Mouse (Mus musculus) bone marrow, adult 2 months (tissue): ENCODE data around the gene Kalrn. TPM values are rescaled to one million over a fixed set of nuclear protein-coding genes. Genes with fewer than 3 reads are reported as not detected.

Experiments used
- H3K27ac ChIP-seq: fragments of 200-500 bp; 2 replicates; pipeline ENCODE4 v1.5.1; 2012; ENCODE audit warnings: low read depth, mild to moderate bottlenecking, control low read depth, inconsistent platforms, low read length; ENCODE audit not compliant: control insufficient read depth, poor library complexity, insufficient read depth
- H3K4me1 ChIP-seq: fragments of 200-500 bp; 2 replicates; pipeline ENCODE4 v1.6.1; 2011; ENCODE audit warnings: low read length; ENCODE audit not compliant: control insufficient read depth, insufficient read depth
- H3K4me3 ChIP-seq: fragments of 200-500 bp; replicated peaks from 2 replicates; pipeline ENCODE3; 2011; ENCODE audit warnings: mild to moderate bottlenecking, low read depth, low read length, control low read depth; ENCODE audit not compliant: control insufficient read depth
- CTCF ChIP-seq: fragments of 200-500 bp; IDR thresholded peaks from 2 replicates; pipeline ENCODE4 v1.5.1; 2011; ENCODE audit warnings: low read length, control low read depth; ENCODE audit not compliant: control insufficient read depth, insufficient read depth
- POLR2A ChIP-seq: fragments of 200-500 bp; IDR thresholded peaks from 2 replicates; pipeline ENCODE4 v1.6.1; 2011; ENCODE audit warnings: low read depth, mild to moderate bottlenecking, control low read depth, low read length, borderline replicate concordance; ENCODE audit not compliant: control insufficient read depth
- WGBS: fragments of 180-500 bp; shearing (Covaris S2); methylation state at CpG from one replicate; pipeline ENCODE4 v1.1.7; 2018; 5-methylcytosine and 5-hydroxymethylcytosine counted together
- polyA plus RNA-seq: library from polyadenylated mRNA; stranded (reverse); fragments of >200 nt; gene quantifications from 2 replicates; pipeline ENCODE4 v1.2.4, GENCODE M21; 2011; ENCODE audit warnings: low replicate concordance; ENCODE audit not compliant: missing spikeins, insufficient read depth, insufficient read length

The Kalrn gene
- polyA plus RNA-seq, 1 experiment, result 72.1 TPM

GRCm38 (mm10) chr16:34095548-34096141, 477.7 kb downstream of the Kalrn start:
- peak; percentile 47; the same call in 1 of the 2 replicates for TF ChIP-seq POLR2A
- TF ChIP-seq CTCF, result no peak
- WGBS, result under 1% methylated on average over 34 of the region's 34 CpGs
- Histone ChIP-seq H3K4me1 (no peaks in the 10 kb centered on the region), H3K4me3 (peak overlapping the region; percentile 74), H3K27ac (peak overlapping the region; percentile 2; the same call in 1 of the 2 replicates)

DNA sequence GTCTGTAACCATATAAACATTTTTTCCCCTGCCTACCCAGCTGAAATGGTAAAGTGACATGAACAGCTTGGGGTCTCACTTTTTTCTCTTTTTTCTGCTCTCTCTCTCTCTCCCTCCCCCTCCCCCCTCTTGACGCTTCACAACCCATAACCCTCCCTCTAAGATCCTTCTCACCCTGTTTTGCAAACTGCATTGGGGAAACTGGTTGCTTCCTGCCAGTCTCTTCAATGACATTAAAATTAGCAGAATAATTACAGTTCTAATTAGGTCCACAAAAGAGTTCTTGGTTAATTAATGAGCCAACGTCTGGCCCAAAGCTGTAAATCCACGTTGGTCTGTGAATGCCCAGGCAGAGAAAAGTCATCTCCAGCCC, 478.3 kb downstream of the Kalrn start:
- Histone ChIP-seq H3K4me1 (no peaks in the 10 kb centered on the region), H3K27ac (no peak overlapping the region), H3K4me3 (no peak overlapping the region)
- TF ChIP-seq CTCF, result no peak
- TF ChIP-seq POLR2A, result no peak
- 0% methylated on average over 3 of the region's 3 CpGs for WGBS

DNA sequence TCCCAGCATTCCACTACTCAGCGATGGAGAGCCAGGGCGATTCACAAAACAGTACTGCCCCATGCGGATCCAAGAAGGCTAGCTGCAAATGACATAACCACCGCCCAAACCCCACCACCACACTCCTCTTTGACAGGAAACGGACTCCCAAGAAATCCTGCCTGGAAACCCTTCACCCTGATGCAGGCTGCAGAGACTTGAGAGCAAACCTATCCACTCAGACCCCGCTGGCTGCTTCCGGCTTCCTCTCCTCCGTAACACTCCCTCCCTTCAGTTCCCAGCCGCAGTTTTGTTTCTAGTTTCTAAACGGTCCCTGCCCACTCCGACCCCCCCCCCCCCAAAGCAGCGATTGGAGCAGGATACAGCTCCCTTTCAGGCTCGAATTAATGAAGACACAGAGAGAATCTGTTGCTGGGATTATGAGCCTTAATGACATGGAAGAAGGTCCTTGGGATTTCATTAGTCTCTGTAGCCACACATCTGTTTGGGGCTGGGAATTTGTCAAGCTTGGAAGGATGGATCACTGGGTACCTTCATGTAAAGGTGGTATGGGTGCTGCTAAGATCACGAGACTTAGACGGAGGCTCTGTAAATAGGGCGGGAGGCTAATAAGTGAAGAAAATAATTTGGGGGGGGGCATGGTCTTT, 478.8 kb downstream of the Kalrn start:
- no peaks in the 10 kb centered on the region for H3K4me1 ChIP-seq
- H3K4me3 ChIP-seq, result peak overlapping the region; percentile 27
- TF ChIP-seq CTCF, result no peak
- TF ChIP-seq POLR2A, result no peak
- 1% methylated on average over 16 of the region's 16 CpGs for WGBS
- no peak overlapping the region for H3K27ac ChIP-seq

DNA sequence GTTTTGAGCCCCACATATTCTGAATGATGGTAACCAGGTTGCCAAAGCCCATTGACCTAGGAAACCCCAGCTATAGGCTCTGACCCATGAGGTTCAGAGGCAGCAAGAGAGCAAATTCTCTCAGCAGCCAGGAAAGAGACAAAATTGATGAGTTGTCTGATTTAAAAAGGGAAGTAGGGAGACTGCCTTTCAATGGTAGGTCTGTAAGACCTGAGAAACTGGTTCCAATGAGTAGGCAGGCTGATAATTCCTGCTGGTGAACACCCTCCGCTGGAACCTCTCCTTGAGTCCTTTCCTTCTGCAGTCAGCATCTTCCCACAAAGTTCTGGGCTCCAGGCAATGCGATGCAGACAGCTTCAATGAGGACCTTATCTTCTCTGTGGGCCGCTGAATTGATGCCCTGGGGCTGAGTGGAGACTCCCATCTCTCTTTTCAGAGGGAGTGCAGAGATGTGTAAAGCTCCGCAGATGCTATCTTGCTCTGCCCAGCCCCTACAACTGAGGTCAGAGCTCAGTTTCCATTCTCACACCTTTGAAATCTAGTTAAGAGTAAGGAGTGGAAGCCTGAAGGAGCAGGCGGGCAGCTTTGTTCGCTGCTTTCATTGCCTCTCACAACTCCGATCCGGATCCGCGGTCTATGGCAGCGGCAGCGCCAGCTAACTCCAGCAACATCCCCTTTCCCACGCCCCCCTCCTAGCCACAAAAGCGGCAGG, 479.4 kb downstream of the Kalrn start:
- 10% methylated on average over 14 of the region's 14 CpGs for WGBS
- Histone ChIP-seq H3K4me1 (no peaks in the 10 kb centered on the region), H3K4me3 (peak overlapping the region; percentile 27), H3K27ac (no peak overlapping the region)
- TF ChIP-seq CTCF (no peak), POLR2A (no peak)

GRCm38 (mm10) chr16:34089528-34090095, 483.7 kb downstream of the Kalrn start:
- H3K4me1 ChIP-seq, result no peaks in the 10 kb centered on the region

DNA sequence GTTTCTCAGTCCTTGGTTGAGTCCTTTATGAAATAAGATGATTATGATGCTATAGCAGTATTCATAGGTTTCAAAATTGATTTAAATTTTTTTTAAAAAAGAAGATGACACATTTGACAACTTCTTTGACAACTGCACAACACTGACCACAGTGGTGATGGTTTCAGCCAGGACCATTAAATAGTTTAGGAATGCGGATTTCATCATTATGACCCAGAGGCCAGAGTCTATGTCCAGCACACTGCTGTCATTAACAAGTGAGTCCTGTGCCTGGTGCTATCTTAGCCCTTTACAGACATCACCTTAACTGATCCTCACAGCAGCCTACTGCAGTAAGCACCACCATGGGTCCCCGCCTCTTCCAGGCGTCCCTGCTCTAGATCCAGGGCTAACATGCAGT, 484.3 kb downstream of the Kalrn start:
- H3K4me1 ChIP-seq, result no peaks in the 10 kb centered on the region

More at GRCm38 (mm10) chr16:34089528-34090095, 483.7 kb downstream of the Kalrn start:
- H3K27ac ChIP-seq, result no peak overlapping the region
- TF ChIP-seq CTCF, result no peak
- TF ChIP-seq POLR2A, result no peak
- 57% methylated on average over 8 of the region's 8 CpGs for WGBS
- H3K4me3 ChIP-seq, result no peak overlapping the region

DNA sequence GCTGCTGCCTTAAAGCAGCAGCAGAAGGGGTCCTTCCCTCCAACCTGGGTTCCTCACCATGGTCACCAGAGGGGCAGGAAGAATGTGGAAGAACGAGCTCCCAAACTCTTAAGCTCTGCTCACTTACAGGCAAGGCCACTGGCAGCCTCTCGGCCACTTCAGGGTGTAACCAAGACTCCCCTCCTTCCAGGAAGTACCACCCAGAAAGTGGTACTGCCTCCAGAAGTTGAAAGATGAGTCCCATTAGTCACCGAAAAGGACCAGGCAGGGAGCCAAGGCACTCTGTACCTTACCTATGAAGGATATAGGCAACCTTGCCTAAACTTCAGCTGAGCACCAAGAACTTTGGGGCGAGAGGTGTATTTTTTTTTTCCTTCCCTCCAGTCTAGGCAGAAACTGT, 485.0 kb downstream of the Kalrn start:
- H3K27ac ChIP-seq, result no peak overlapping the region
- no peak overlapping the region for H3K4me3 ChIP-seq
- TF ChIP-seq CTCF, result no peak
- no peak for TF ChIP-seq POLR2A
- no peaks in the 10 kb centered on the region for H3K4me1 ChIP-seq
- WGBS, result 56% methylated on average over 4 of the region's 4 CpGs

More for the DNA sequence above, 484.3 kb downstream of the Kalrn start:
- no peak overlapping the region for H3K4me3 ChIP-seq
- 78% methylated on average over 3 of the region's 3 CpGs for WGBS
- no peak overlapping the region for H3K27ac ChIP-seq
- no peak for TF ChIP-seq CTCF
- TF ChIP-seq POLR2A, result no peak

DNA sequence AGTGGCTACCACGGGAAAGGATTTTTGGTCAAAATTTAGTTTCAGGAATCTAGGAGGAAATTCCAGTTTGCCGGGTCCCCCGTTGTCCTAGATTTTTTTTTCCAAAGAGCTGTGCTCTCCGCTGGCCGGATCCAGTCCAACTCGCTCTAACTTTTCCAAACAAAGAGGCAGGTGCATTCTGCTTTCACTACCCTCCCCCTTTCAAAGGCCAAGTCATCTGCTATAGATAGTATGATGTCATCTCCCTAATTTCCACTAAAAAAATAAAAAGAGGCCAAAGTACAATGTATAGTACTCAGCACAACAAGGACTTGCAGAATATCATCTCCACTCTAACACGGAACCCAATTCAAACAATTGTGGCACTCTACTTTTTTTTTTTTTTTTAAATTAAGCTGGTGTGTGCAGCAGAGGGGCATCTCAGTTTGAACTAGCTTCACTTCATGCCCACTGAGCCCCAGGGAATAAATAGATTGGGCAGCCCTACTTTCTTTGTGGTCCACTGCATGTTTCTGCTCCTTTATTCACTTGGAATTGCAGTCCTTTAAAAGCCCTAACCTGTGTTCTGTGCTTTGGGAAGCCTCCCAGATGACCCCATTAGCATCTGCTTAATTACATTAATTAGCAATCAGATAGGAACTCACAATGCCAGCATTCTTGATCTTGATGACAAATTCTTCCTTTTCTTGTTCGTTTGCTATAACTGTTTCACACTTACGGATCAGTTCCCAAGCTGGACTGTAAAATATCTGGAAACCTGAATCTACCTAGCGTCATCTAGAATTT, 489.0 kb downstream of the Kalrn start:
- no peak overlapping the region for H3K4me3 ChIP-seq
- 85% methylated on average over 10 of the region's 10 CpGs for WGBS
- TF ChIP-seq POLR2A, result no peak
- TF ChIP-seq CTCF, result no peak
- H3K27ac ChIP-seq, result no peak overlapping the region
- no peaks in the 10 kb centered on the region for H3K4me1 ChIP-seq
